Mouse (Mus musculus): ENCODE results near the gene Dstn. TPM values are rescaled to one million over a fixed set of nuclear protein-coding genes. Genes with fewer than 3 reads are reported as not detected.

Gene Dstn
- total and polyA plus RNA-seq, 3 experiments = 78.1 to 80.0 TPM; not detected in 1

DNA sequence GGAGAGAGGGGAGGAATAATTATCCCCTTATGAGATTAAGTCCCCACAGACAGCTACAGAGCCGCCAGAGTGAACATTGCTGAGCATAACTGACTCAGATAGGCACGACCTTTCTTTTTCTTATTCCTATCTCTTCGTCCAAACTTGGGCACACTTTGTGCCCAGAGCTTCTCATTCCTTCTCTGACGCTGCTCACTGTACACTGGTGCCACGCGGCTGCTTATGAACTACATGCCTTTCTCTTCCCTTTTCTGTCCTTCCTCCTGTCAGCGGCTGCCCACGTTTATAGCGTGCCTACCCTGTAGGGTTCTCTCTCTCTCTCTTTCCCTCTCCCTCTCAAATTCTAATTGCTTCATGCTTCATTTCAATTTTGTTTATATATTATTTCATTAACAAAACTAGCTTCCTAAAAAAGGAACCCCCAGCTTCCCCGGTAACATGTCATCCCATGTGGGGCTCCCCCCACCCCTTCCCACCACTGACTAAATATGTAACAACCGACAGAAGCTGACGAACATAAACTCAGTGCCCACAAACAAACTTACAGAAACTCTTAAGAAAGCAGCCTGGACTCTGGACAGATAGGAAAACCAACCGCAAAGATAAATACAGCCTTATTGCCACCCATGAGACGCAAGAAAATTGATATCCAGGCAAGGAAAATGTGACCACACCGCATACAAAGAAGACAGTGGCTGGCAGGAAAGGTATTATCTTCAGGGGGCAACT lies 25.8 kb upstream of the Dstn start (continued):
- TF ChIP-seq CHD2 (IDR thresholded peaks at IDR 0.05; ENCODE audit: low read length) = no peak
- no peak for TF ChIP-seq BHLHE40 (IDR thresholded peaks at IDR 0.05; ENCODE audit: borderline replicate concordance, low read depth, low read length)
- TF ChIP-seq TCF12 (IDR thresholded peaks at IDR 0.05; ENCODE audit: low read depth, low read length) = peak; percentile 23; the same call in 1 of the 2 replicates
- TF ChIP-seq MEF2A (IDR thresholded peaks at IDR 0.05; ENCODE audit: extremely low read depth, insufficient replicate concordance, low read depth, low read length, poor library complexity, severe bottlenecking) = no peak
- no peak for TF ChIP-seq NRF1 (IDR thresholded peaks at IDR 0.05; ENCODE audit: insufficient read depth, low read depth, low read length, poor library complexity, severe bottlenecking)
- TF ChIP-seq POLR2A (IDR thresholded peaks at IDR 0.05; ENCODE audit: control insufficient read depth in 1 of 2, insufficient read depth in 1 of 2, low read depth in 1 of 2, low read length in 2 of 2, poor library complexity in 1 of 2) = peak in 1 of 2 experiments; percentile 70; a peak in 2 of 4 replicates
- TF ChIP-seq MXI1 (IDR thresholded peaks at IDR 0.05; ENCODE audit: low read depth, low read length) = peak; percentile 95
- no peak for TF ChIP-seq ETS1 (IDR thresholded peaks at IDR 0.05; ENCODE audit: low read depth, low read length)
- no peak for TF ChIP-seq MYB (IDR thresholded peaks at IDR 0.05; ENCODE audit: low read depth, low read length)
- TF ChIP-seq ELF1 (IDR thresholded peaks at IDR 0.05; ENCODE audit: low read depth, low read length) = 0 out of 2 replicates have a peak, but pooled peaks have one; percentile 8
- TF ChIP-seq HCFC1 (IDR thresholded peaks at IDR 0.05; ENCODE audit: low read depth, low read length) = peak; percentile 58
- peak; percentile 76 for TF ChIP-seq TBP (IDR thresholded peaks at IDR 0.05; ENCODE audit: low read depth, low read length)
- no peak for TF ChIP-seq POLR2AphosphoS5 (IDR thresholded peaks at IDR 0.05; ENCODE audit: borderline replicate concordance, low read depth, low read length)
- no peak for TF ChIP-seq RCOR1 (IDR thresholded peaks at IDR 0.05; ENCODE audit: low read depth, low read length)
- TF ChIP-seq ZMIZ1 (IDR thresholded peaks at IDR 0.05; ENCODE audit: low read depth, low read length) = peak; percentile 69; the same call in 1 of the 2 replicates
- TF ChIP-seq CHD1 (IDR thresholded peaks at IDR 0.05; ENCODE audit: low read depth, low read length) = no peak

- DNase-seq (ENCODE audit: low read depth, low spot score) = peak; percentile 82
- Histone ChIP-seq H3K9ac (ENCODE audit: control insufficient read depth, low read depth, low read length, poor library complexity, severe bottlenecking) (peak overlapping the region; percentile 96), H3K9me3 (replicated peaks; ENCODE audit: insufficient read depth, low read length) (no peaks in the 10 kb centered on the region), H3K36me3 (ENCODE audit: control insufficient read depth in 1 of 2, insufficient read depth in 2 of 2, low read length in 2 of 2) (peaks cover 0 to 5% of the 10 kb centered on the region in 2 experiments; a peak in 2 of 4 replicates), H3K27ac (ENCODE audit: control insufficient read depth, low read depth, low read length) (peak overlapping the region; percentile 84), H3K4me1 (ENCODE audit: control insufficient read depth in 1 of 2, insufficient read depth in 2 of 2, low read length in 2 of 2) (peaks cover 0 to 8% of the 10 kb centered on the region in 2 experiments; a peak in 3 of 4 replicates), H3K4me3 (ENCODE audit: control insufficient read depth in 1 of 2, insufficient read depth in 1 of 2, low read depth in 2 of 2, low read length in 2 of 2) (peak overlapping the region; percentile 67 to 84), H3K27me3 (ENCODE audit: control insufficient read depth in 1 of 2, insufficient read depth in 2 of 2, low read length in 2 of 2) (no peaks in the 10 kb centered on the region), H3K79me2 (ENCODE audit: control insufficient read depth, insufficient read depth, low read length, poor library complexity) (peaks cover 9% of the 10 kb centered on the region)
- TF ChIP-seq MAFK (IDR thresholded peaks at IDR 0.05; ENCODE audit: borderline replicate concordance, low read depth, low read length) (no peak), POLR2AphosphoS2 (IDR thresholded peaks at IDR 0.05; ENCODE audit: low read length) (no peak; the same call in 1 of the 2 replicates), MXI1 (IDR thresholded peaks at IDR 0.05; ENCODE audit: low read depth, low read length) (peak; percentile 84), ZC3H11A (IDR thresholded peaks at IDR 0.05; ENCODE audit: low read depth, low read length) (no peak), CHD1 (IDR thresholded peaks at IDR 0.05; ENCODE audit: low read depth, low read length) (no peak; the same call in 1 of the 2 replicates), TCF12 (IDR thresholded peaks at IDR 0.05; ENCODE audit: low read depth, low read length) (no peak), GABPA (IDR thresholded peaks at IDR 0.05; ENCODE audit: low read depth, low read length) (no peak), MEF2A (IDR thresholded peaks at IDR 0.05; ENCODE audit: extremely low read depth, insufficient replicate concordance, low read depth, low read length, poor library complexity, severe bottlenecking) (no peak), TBP (IDR thresholded peaks at IDR 0.05; ENCODE audit: low read depth, low read length) (peak; percentile 80), SIN3A (IDR thresholded peaks at IDR 0.05; ENCODE audit: low read length) (no peak), SMC3 (IDR thresholded peaks at IDR 0.05; ENCODE audit: low read depth, low read length) (no peak), CHD2 (IDR thresholded peaks at IDR 0.05; ENCODE audit: low read length) (no peak), POLR2AphosphoS5 (IDR thresholded peaks at IDR 0.05; ENCODE audit: borderline replicate concordance, low read depth, low read length) (no peak), ETS1 (IDR thresholded peaks at IDR 0.05; ENCODE audit: low read depth, low read length) (no peak; the same call in 1 of the 2 replicates), JUND (IDR thresholded peaks at IDR 0.05; ENCODE audit: low read depth, low read length) (no peak), GATA1 (IDR thresholded peaks at IDR 0.05; ENCODE audit: low read depth, low read length) (no peak), ZMIZ1 (IDR thresholded peaks at IDR 0.05; ENCODE audit: low read depth, low read length) (0 out of 2 replicates have a peak, but pooled peaks have one; percentile 36), ELF1 (IDR thresholded peaks at IDR 0.05; ENCODE audit: low read depth, low read length) (peak; percentile 40; the same call in 1 of the 2 replicates), TAL1 (IDR thresholded peaks at IDR 0.05; ENCODE audit: low read length) (no peak), ZNF384 (IDR thresholded peaks at IDR 0.05; ENCODE audit: low read depth, low read length) (peak; percentile 78), NRF1 (IDR thresholded peaks at IDR 0.05; ENCODE audit: insufficient read depth, low read depth, low read length, poor library complexity, severe bottlenecking) (0 out of 2 replicates have a peak, but pooled peaks have one; percentile 22), MAZ (IDR thresholded peaks at IDR 0.05; ENCODE audit: low read depth, low read length) (no peak), UBTF (IDR thresholded peaks at IDR 0.05; ENCODE audit: borderline replicate concordance, insufficient read depth, low read depth, low read length) (no peak), MYC (IDR thresholded peaks at IDR 0.05; ENCODE audit: low read depth, low read length) (peak; percentile 99)
These were observed 25.2 kb upstream of the Dstn start for GRCm38 (mm10) chr2:143889860-143890433.

Data from MEL (cell line).